Mouse (Mus musculus): ENCODE data around the gene Rab36. TPM values are rescaled to one million over a fixed set of nuclear protein-coding genes. Genes with fewer than 3 reads are reported as not detected.

Gene Rab36
- polyA plus RNA-seq, 2 experiments, result 0.70 to 2.0 TPM

DNA sequence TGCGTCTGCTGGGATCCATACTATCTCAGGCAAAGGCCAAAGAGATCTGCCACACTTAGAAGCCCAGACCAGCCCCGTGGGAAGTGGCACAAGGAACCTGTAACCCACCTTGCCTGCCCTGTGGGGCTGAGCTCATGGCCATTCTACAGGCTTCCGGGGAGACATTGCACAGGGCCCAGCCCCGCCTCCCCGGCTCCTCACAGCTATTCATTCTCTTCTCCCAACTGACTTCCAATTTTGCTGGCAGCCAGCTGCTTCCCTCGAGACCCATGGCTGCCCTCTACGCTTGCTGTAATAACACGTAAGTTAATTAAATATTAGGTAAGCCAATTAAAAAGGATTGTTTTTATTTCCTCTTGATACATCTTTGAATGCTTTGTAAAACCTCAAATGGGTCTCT lies 10.4 kb upstream of the Rab36 start:
- Histone ChIP-seq H3K27me3 (ENCODE audit: control insufficient read depth, insufficient read depth, low read length) (no peaks in the 10 kb centered on the region), H3K27ac (no peak overlapping the region), H3K4me2 (ENCODE audit: low read depth) (no peak overlapping the region), H3K9me3 (ENCODE audit: control insufficient read depth, low read length) (no peaks in the 10 kb centered on the region), H3K36me3 (replicated peaks; ENCODE audit: control insufficient read depth, insufficient read depth, low read depth) (no peaks in the 10 kb centered on the region), H3K4me1 (replicated peaks; ENCODE audit: control insufficient read depth in 2 of 2, insufficient read depth in 2 of 2, low read length in 1 of 2) (peaks cover 0 to 15% of the 10 kb centered on the region in 2 experiments; a peak in 2 of 4 replicates), H3K4me3 (ENCODE audit: insufficient read depth in 1 of 2, low read depth in 2 of 2, low read length in 2 of 2) (no peak overlapping the region), H3K9ac (replicated peaks) (no peak overlapping the region)
- DNase-seq (ENCODE audit: low read depth in 3 of 3, low spot score in 3 of 3) (no peak), ATAC-seq (ENCODE audit: insufficient read depth) (no peak)
- 66% methylated on average over 8 of the region's 8 CpGs for WGBS (ENCODE audit: insufficient replicate concordance)
- TF ChIP-seq EP300 (IDR thresholded peaks at IDR 0.05; ENCODE audit: low read depth) (no peak), CTCF (IDR thresholded peaks at IDR 0.05; ENCODE audit: low read depth) (no peak)

DNA sequence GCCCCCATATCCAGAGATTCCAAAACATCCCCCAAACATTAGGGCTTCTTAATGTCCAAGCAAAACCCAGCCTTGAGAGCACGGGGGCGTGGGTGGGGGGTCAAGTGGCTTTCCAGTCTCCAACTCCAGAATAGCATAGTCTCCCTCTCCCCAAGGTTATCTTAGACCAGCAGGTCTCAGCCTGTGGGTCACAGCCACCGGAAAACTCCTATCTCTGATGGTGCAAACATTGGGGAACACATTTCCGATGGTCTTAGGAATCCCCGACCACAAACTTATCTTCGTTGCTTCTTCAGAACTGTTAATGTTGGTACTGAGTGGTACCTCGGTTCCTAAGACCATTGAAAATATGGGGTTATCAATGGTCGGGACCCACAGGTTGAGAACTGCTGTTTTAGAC lies 8.1 kb upstream of the Rab36 start:
- Histone ChIP-seq H3K4me3 (ENCODE audit: insufficient read depth in 1 of 2, low read depth in 2 of 2, low read length in 2 of 2) (no peak overlapping the region), H3K4me2 (ENCODE audit: low read depth) (no peak overlapping the region), H3K27ac (no peak overlapping the region), H3K9ac (replicated peaks) (no peak overlapping the region), H3K27me3 (ENCODE audit: control insufficient read depth, insufficient read depth, low read length) (no peaks in the 10 kb centered on the region), H3K9me3 (ENCODE audit: control insufficient read depth, low read length) (no peaks in the 10 kb centered on the region), H3K36me3 (replicated peaks; ENCODE audit: control insufficient read depth, insufficient read depth, low read depth) (no peaks in the 10 kb centered on the region), H3K4me1 (replicated peaks; ENCODE audit: control insufficient read depth in 2 of 2, insufficient read depth in 2 of 2, low read length in 1 of 2) (peaks cover 0 to 15% of the 10 kb centered on the region in 2 experiments; a peak in 2 of 4 replicates)
- WGBS (ENCODE audit: insufficient replicate concordance), result 20% methylated on average over 8 of the region's 8 CpGs
- no peak for TF ChIP-seq CTCF (IDR thresholded peaks at IDR 0.05; ENCODE audit: low read depth)
- TF ChIP-seq EP300 (IDR thresholded peaks at IDR 0.05; ENCODE audit: low read depth), result peak; percentile 15; the same call in 1 of the 2 replicates
- DNase-seq (ENCODE audit: low read depth in 3 of 3, low spot score in 3 of 3) (no peak), ATAC-seq (ENCODE audit: insufficient read depth) (peak; percentile 23; the same call in 1 of the 2 replicates)

DNA sequence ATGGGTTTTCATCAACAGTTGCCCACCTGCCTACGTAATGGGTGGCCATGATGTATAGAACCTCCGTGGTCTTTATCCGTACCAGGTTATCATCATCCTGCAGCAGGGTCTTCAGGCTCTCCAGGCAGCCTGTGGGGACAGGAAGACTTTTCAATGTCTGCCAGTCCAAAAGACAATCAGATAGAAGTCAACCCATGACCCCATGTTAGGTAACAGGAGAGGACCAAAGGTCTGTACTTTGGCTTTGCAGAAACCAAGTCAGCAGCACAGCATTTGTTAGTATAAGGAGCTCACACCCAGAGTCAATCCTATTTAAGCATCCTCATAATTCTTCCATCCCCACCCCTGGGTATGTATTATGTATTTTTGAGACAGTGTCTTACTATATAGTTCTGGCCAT lies 7.2 kb upstream of the Rab36 start:
- TF ChIP-seq EP300 (IDR thresholded peaks at IDR 0.05; ENCODE audit: low read depth), result no peak
- TF ChIP-seq CTCF (IDR thresholded peaks at IDR 0.05; ENCODE audit: low read depth), result no peak
- no peaks in the 10 kb centered on the region for H3K9me3 ChIP-seq (ENCODE audit: control insufficient read depth, low read length)
- 43% methylated on average over 3 of the region's 3 CpGs for WGBS (ENCODE audit: insufficient replicate concordance)
- H3K27ac ChIP-seq, result no peak overlapping the region
- DNase-seq (ENCODE audit: low read depth in 3 of 3, low spot score in 3 of 3) (no peak), ATAC-seq (ENCODE audit: insufficient read depth) (no peak)
- H3K4me3 ChIP-seq (ENCODE audit: insufficient read depth in 1 of 2, low read depth in 2 of 2, low read length in 2 of 2), result no peak overlapping the region
- H3K27me3 ChIP-seq (ENCODE audit: control insufficient read depth, insufficient read depth, low read length), result no peaks in the 10 kb centered on the region
- H3K9ac ChIP-seq (replicated peaks), result no peak overlapping the region
- H3K4me1 ChIP-seq (replicated peaks; ENCODE audit: control insufficient read depth in 2 of 2, insufficient read depth in 2 of 2, low read length in 1 of 2), result peaks cover 0 to 15% of the 10 kb centered on the region in 2 experiments; a peak in 2 of 4 replicates
- H3K36me3 ChIP-seq (replicated peaks; ENCODE audit: control insufficient read depth, insufficient read depth, low read depth), result no peaks in the 10 kb centered on the region
- H3K4me2 ChIP-seq (ENCODE audit: low read depth), result no peak overlapping the region

DNA sequence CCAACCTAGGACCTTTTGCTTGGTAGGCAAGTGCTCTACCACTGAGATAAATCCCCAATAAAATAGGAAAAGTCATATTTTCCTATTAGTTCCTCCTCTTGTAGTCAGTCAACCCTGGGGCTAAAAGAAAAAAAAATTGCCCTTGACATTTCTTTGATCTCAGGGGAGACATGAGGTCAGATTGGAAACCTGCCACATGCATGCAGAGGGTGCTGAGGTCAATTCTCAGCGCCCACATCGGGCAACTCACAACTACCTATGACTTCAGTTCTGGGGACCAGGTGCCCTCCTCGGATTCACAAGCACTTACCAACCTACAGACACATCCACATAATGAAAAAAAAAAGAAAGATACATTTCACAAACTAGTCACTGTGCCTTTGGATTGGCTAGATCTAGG lies 6.6 kb upstream of the Rab36 start:
- H3K9ac ChIP-seq (replicated peaks), result no peak overlapping the region
- no peaks in the 10 kb centered on the region for H3K27me3 ChIP-seq (ENCODE audit: control insufficient read depth, insufficient read depth, low read length)
- ATAC-seq (ENCODE audit: insufficient read depth) (no peak), DNase-seq (ENCODE audit: low read depth in 3 of 3, low spot score in 3 of 3) (no peak)
- H3K9me3 ChIP-seq (ENCODE audit: control insufficient read depth, low read length), result no peaks in the 10 kb centered on the region
- TF ChIP-seq CTCF (IDR thresholded peaks at IDR 0.05; ENCODE audit: low read depth) (no peak), EP300 (IDR thresholded peaks at IDR 0.05; ENCODE audit: low read depth) (no peak)
- no peaks in the 10 kb centered on the region for H3K36me3 ChIP-seq (replicated peaks; ENCODE audit: control insufficient read depth, insufficient read depth, low read depth)
- H3K4me1 ChIP-seq (replicated peaks; ENCODE audit: control insufficient read depth in 2 of 2, insufficient read depth in 2 of 2, low read length in 1 of 2), result peaks cover 0 to 17% of the 10 kb centered on the region in 2 experiments; a peak in 2 of 4 replicates
- no peak overlapping the region for H3K4me2 ChIP-seq (ENCODE audit: low read depth)
- no peak overlapping the region for H3K27ac ChIP-seq
- H3K4me3 ChIP-seq (ENCODE audit: insufficient read depth in 1 of 2, low read depth in 2 of 2, low read length in 2 of 2), result no peak overlapping the region
- 49% methylated on average over 3 of the region's 3 CpGs for WGBS (ENCODE audit: insufficient replicate concordance)

DNA sequence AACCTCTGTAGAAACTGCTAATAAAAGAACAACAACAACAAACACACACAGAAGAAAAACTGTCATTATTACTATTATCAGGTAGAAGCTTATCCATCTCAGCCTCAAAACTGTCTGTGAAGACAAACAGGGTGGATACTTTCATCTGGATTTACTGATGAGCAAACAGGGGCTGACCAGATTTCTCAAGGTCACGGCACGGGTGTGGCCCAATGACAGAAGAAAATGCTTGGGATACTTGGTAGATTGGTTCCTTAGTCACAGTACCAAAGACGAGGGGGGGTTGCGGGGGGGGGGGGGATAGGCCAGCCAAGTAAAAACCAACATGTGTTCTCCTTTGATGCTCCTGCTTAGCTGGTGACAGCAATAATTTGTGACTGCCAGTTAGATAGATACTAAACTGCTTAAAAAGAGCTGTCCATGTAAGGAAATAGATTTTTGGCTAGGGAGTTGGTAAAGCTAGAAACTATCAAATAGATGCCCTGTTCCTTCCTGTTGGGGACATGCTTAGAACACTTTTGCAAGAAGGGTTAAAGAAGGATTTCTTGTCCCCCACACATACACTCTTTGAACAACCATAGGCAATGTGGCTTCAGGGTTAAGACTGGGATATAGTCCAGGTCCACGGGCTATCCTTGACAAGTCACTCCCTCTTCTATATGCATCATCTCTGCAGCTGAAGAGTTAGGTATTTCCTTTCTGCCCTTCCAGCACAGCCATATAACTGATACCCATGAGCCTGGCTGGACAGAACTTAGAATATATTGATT lies 5.3 kb upstream of the Rab36 start:
- H3K9ac ChIP-seq (replicated peaks), result no peak overlapping the region
- H3K4me1 ChIP-seq (replicated peaks; ENCODE audit: control insufficient read depth in 2 of 2, insufficient read depth in 2 of 2, low read length in 1 of 2), result peaks cover 0 to 22% of the 10 kb centered on the region in 2 experiments; a peak in 3 of 4 replicates
- H3K9me3 ChIP-seq (ENCODE audit: control insufficient read depth, low read length), result no peaks in the 10 kb centered on the region
- DNase-seq (ENCODE audit: low read depth in 3 of 3, low spot score in 3 of 3) (no peak), ATAC-seq (ENCODE audit: insufficient read depth) (no peak)
- no peak overlapping the region for H3K4me2 ChIP-seq (ENCODE audit: low read depth)
- H3K36me3 ChIP-seq (replicated peaks; ENCODE audit: control insufficient read depth, insufficient read depth, low read depth), result no peaks in the 10 kb centered on the region
- 54% methylated on average over 5 of the region's 5 CpGs for WGBS (ENCODE audit: insufficient replicate concordance)
- H3K27me3 ChIP-seq (ENCODE audit: control insufficient read depth, insufficient read depth, low read length), result no peaks in the 10 kb centered on the region
- no peak overlapping the region for H3K27ac ChIP-seq
- no peak overlapping the region for H3K4me3 ChIP-seq (ENCODE audit: insufficient read depth in 1 of 2, low read depth in 2 of 2, low read length in 2 of 2)
- TF ChIP-seq CTCF (IDR thresholded peaks at IDR 0.05; ENCODE audit: low read depth), result no peak
- no peak for TF ChIP-seq EP300 (IDR thresholded peaks at IDR 0.05; ENCODE audit: low read depth)

Measured in liver, embryonic 14.5 days (tissue).